Mouse (Mus musculus) adrenal gland, adult (tissue): ENCODE data around the gene Fgf3.
"Not testable (repeated sequence)": the region's sequence is repeated elsewhere in the genome, so short reads cannot be mapped to it uniquely, and the experiment has no call there.

ENCODE experiments used
- DNase-seq, 2 experiments: peaks; one replicate each; pipeline ENCODE4 v3.0.0; 2022 to 2023; ENCODE audit warnings: low spot score in 1 of 2; ENCODE audit not compliant: inconsistent age in 2 of 2

Fgf3 gene

GRCm38 (mm10) chr7:144857826-144858342 is 20.0 kb downstream of the Fgf3 start:
- no peak for DNase-seq

GRCm38 (mm10) chr7:144858702-144859101 is 20.8 kb downstream of the Fgf3 start:
- DNase-seq, result no peak

GRCm38 (mm10) chr7:144861056-144861768 is 23.3 kb downstream of the Fgf3 start:
- no peak for DNase-seq

GRCm38 (mm10) chr7:144861769-144862070 is 23.8 kb downstream of the Fgf3 start:
- no peak for DNase-seq

- DNase-seq, result no peak
Observed at GRCm38 (mm10) chr7:144862126-144862525, 24.2 kb downstream of the Fgf3 start.

GRCm38 (mm10) chr7:144862712-144863111 is 24.8 kb downstream of the Fgf3 start:
- no peak for DNase-seq

- no peak for DNase-seq
Observed at GRCm38 (mm10) chr7:144863196-144863595, 25.3 kb downstream of the Fgf3 start.

GRCm38 (mm10) chr7:144864160-144864670 is 26.3 kb downstream of the Fgf3 start:
- DNase-seq, result no peak

- no peak for DNase-seq
Observed at GRCm38 (mm10) chr7:144867161-144867560, 29.3 kb downstream of the Fgf3 start.

- no peak for DNase-seq
Observed at GRCm38 (mm10) chr7:144867602-144868001, 29.7 kb downstream of the Fgf3 start.

GRCm38 (mm10) chr7:144872420-144872819 is 34.5 kb downstream of the Fgf3 start:
- no peak for DNase-seq

GRCm38 (mm10) chr7:144873160-144873559 is 35.3 kb downstream of the Fgf3 start:
- DNase-seq, result peak in 1 of 2 experiments; percentile 52

- peak; percentile 22 to 71 for DNase-seq
Observed at GRCm38 (mm10) chr7:144874226-144874625, 36.3 kb downstream of the Fgf3 start.

GRCm38 (mm10) chr7:144878401-144878800 is 40.5 kb downstream of the Fgf3 start:
- DNase-seq, result peak; percentile 37 to 75

GRCm38 (mm10) chr7:144883106-144883505 is 45.2 kb downstream of the Fgf3 start:
- DNase-seq, result no peak

GRCm38 (mm10) chr7:144887672-144888071 is 49.8 kb downstream of the Fgf3 start:
- DNase-seq, result no peak

- DNase-seq, result peak; percentile 65 to 88
Observed at GRCm38 (mm10) chr7:144888564-144889299, 50.8 kb downstream of the Fgf3 start.

- not testable (repeated sequence) for DNase-seq
Observed at GRCm38 (mm10) chr7:144890661-144891060, 52.8 kb downstream of the Fgf3 start.

- DNase-seq, result no peak
Observed at GRCm38 (mm10) chr7:144891863-144892262, 54.0 kb downstream of the Fgf3 start.

GRCm38 (mm10) chr7:144892322-144892721 is 54.4 kb downstream of the Fgf3 start:
- no peak for DNase-seq
